Mouse (Mus musculus) left cerebral cortex, postnatal 14 days (tissue): Measurements from ENCODE around the gene Fntb. TPM values are rescaled to one million over a fixed set of nuclear protein-coding genes. Genes with fewer than 3 reads are reported as not detected.

Experiments used
- DNase-seq, 2 experiments: peaks; one replicate each; pipeline ENCODE4 v3.0.0; 2021 to 2022; ENCODE audit warnings: low spot score in 2 of 2, mixed read lengths in 1 of 2
- intact Hi-C: fragments of 180-260 bp; cut with DNase I; formaldehyde crosslinking; loops from one replicate; pipeline ENCODE4 v1.15.1; 2025
- long read RNA-seq, 2 experiments: library from polyadenylated mRNA; stranded (forward); transcript quantifications; one replicate each; pipeline ENCODE4 v2.0.0; 2021
- total RNA-seq, 2 experiments: library from RNA; stranded (reverse); gene quantifications; 2 replicates each; pipeline ENCODE4 v1.2.3; 2021

Fntb gene
- total RNA-seq = 10 to 100 TPM; 26.2 to 28.1 TPM
- long read RNA-seq, experiment 1, transcript Fntb-201 (12 exons, 2,613 nt) = major isoform, 34 of 48 reads
- long read RNA-seq, experiment 1, partial matches to known transcripts = 4 of 48 reads
- long read RNA-seq, experiment 1, other reads (novel, unspliced or antisense) = 10 of 48 reads
- long read RNA-seq, experiment 2, transcript Fntb-201 (12 exons, 2,613 nt) = major isoform, 23 of 29 reads
- long read RNA-seq, experiment 2, partial matches to known transcripts = 1 of 29 reads
- long read RNA-seq, experiment 2, other reads (novel, unspliced or antisense) = 5 of 29 reads

- intact Hi-C loops = loop anchor here (5.0 kb wide), 1 partner anchor 57 kb away; the partner anchor contains the start of gene Rab15
- peak; percentile 88 to 91 for DNase-seq
Measured at GRCm38 (mm10) chr12:76765354-76765851, at the start of gene Fntb, which contains the start of gene Churc1. Gene Fntb (plus strand): TSS chr12:76765589. Gene Churc1 (plus strand): TSS chr12:76765538.

GRCm38 (mm10) chr12:76718384-76718783 lies 47.0 kb upstream of the Fntb start:
- no peak for DNase-seq
- intact Hi-C loops = loop anchor here (5.0 to 10.0 kb wide), 2 partner anchors 126 to 224 kb away; no protein-coding TSS in a partner anchor

- no peak for DNase-seq
- intact Hi-C loops = loop anchor here (5.0 kb wide), 1 partner anchor 68 kb away; no protein-coding TSS in a partner anchor
Measured at GRCm38 (mm10) chr12:76720572-76720971, 44.8 kb upstream of the Fntb start.

GRCm38 (mm10) chr12:76722026-76722425 lies 43.4 kb upstream of the Fntb start:
- DNase-seq = no peak
- intact Hi-C loops = loop anchor here (5.0 kb wide), 1 partner anchor 70 kb away; no protein-coding TSS in a partner anchor

GRCm38 (mm10) chr12:76727955-76728354 lies 37.4 kb upstream of the Fntb start:
- intact Hi-C loops = no loop called here
- DNase-seq = no peak

DNA sequence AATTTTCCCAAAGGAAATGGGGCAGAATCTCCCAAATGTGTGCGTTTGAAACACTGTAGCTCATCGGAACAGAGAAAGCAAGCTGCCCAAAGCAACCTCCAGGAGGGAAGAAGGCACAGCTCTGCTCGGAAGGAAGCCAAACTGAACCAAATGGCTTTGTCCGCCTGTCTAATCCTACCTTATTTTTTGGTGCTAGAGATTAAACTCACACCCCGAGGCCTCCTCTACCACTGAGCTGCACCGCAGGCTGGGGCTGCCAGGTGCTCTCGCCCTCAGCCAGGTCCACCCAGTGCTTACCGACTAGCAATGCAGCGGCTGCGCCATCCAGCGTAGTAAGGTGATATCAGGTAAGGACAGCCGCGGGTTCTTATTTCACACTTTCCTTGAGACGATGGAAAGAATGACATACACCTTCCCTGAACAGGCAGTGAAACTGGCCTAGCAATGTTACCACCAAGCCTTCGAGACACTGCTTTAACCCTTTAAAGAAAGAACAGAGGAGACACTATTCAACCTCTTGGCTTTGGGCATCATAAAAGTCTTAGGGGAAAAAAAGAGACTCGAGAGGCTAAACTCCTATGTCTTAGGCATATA lies 14.4 kb upstream of the Fntb start:
- intact Hi-C loops = no loop called here
- DNase-seq = peak in 1 of 2 experiments; percentile 0

- intact Hi-C loops = no loop called here
- DNase-seq = peak; percentile 73 to 85
Measured at GRCm38 (mm10) chr12:76752652-76753318, 12.6 kb upstream of the Fntb start.

GRCm38 (mm10) chr12:76765901-76766630 lies 677 bp downstream of the Fntb start:
- DNase-seq = peak in 1 of 2 experiments; percentile 52
- intact Hi-C loops = loop anchor here (5.0 kb wide), 1 partner anchor 56 kb away; the partner anchor contains the start of gene Rab15

- intact Hi-C loops = no loop called here
- DNase-seq = no peak
Measured at GRCm38 (mm10) chr12:76770841-76771500, 5.6 kb downstream of the Fntb start.

- no peak for DNase-seq
- intact Hi-C loops = no loop called here
Measured at GRCm38 (mm10) chr12:76771540-76771939, 6.2 kb downstream of the Fntb start.

DNA sequence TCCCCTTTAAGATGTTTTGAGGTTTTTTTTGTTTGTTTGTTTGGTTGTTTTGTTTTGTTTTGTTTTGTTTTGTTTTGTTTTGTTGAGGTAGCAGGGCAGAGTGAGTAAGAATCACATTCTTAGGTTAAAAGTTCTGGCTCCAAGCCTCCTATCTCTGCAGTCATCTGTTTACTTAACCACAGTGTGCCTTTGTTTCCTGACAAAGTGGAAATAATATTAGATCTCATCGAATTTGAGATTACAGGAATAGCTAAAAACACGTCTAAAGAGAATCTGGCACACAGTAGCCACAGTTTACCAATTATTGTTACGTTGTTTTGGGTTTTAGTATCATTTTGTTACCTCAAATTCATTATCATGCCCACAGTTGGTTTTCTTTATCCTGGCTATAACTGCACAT lies 9.3 kb downstream of the Fntb start:
- intact Hi-C loops = no loop called here
- no peak for DNase-seq

DNA sequence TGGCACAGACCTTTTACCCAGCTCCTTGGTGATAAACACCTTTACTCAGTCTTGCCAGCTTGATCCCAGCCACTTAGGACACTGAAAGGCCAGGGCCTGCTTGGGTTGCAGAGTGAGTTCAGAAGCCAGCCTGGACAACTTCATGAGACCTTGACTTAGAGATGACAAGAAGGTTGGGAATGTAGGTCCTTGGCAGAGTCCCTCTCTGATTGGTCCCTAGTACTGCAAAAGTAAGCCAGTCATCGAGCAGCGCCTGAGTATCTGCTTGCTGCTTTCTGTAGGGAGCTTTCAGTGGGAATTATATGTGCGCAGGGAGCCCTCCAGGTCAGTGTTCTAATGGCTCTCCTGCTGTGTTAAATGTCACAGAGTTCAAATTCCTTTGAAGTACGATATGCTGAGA lies 9.7 kb downstream of the Fntb start:
- DNase-seq = no peak
- intact Hi-C loops = no loop called here

DNA sequence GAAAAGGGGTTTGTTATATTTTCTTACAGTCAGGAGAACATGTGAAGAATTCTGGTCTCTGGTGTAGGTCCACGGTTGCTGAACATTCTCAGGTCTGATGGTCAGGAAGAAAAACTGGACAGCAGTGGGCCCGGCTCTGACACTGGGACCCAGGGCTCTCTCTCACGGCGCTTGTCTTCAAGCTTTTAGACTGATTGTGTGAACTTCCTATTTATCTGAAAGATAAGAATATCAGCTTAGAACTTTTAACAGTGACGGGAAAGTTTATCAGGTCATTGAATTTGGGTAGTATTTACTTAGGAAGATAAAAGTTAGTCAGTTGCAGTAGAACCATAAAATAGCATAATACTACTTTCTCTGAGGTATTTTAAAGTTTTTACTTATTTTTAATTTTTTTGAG lies 11.5 kb downstream of the Fntb start:
- intact Hi-C loops = no loop called here

GRCm38 (mm10) chr12:76777845-76778244 lies 12.5 kb downstream of the Fntb start:
- no peak for DNase-seq
- intact Hi-C loops = no loop called here

More for the DNA sequence above, 11.5 kb downstream of the Fntb start:
- DNase-seq = no peak

DNA sequence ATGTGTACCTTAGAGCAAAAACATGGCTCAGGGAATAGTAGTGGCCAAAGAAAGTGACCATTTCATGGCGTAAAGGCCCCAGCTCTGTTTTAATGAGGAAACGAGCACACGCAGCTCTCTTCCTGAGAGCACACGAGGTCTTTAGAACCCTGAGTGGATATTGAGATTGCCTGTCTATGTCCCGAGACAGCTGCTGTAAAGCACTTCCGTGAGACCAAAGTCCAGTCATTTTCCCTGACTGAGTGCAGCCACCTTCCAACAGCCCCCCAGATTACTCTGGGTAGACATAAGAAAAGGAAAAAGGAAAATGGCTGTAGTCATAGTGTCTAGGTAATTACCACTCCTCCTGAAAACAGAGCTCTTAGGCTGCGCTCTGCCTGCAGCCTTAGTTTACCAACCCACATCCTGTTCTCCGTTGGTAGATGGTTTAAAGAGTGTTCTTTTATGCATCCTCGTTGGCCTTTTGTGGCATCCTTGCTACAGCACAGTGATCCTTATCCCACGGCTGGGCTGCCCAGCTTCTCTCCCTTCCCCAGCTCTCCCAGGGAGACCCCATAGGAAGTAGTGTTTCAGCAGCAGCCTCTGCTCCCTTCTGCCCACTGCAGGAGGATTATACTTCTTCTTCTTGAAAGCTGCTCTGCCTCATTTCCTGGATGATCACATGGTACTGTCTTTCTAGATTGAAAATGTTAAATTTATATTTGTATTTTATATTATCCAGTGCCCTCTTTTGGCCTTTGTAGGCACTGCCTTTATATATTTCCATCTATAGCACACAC lies 13.1 kb downstream of the Fntb start:
- no peak for DNase-seq
- intact Hi-C loops = no loop called here

GRCm38 (mm10) chr12:76779951-76780350 lies 14.6 kb downstream of the Fntb start:
- DNase-seq = no peak
- intact Hi-C loops = no loop called here

DNA sequence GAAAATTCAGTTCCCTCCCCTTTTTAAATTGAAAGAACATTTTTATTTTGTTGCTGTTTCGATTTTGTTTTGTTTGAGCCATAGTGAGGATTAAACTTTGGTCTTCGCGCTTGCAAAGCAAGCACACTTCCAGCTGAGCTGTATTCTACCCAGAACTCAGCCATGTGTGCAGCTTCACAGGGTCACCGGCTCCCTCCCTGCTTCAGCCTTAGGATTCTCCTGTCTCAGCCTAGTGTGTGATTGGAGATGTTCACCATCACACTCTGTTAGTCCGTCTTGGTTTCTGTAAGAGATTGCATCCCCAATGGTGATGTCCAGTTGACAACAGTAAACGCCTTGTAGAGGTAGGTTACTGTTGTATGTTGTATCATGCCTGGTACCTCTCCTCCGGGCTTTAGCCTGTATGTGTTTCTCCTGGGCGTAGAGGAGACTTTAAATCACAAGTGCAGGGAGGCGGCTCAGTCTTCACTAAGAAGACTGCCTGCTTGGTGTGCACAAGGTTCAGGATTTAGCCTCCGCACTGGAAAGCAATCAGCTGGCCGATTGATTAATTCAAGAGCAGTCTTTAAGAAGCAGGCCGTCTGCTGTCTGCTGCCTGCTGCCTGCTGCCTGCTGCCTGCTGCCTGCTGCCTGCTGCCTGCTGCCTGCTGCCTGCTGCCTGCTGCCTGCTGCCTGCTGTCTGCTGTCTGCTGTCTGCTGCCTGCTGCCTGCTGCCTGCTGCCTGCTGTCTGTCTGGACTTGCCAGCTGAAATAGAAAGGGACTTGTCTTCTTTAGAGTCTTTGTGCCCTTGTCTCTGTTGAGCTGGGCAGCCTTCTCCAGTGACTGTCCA lies 15.5 kb downstream of the Fntb start:
- intact Hi-C loops = no loop called here
- no peak for DNase-seq
